Mouse (Mus musculus): ENCODE measurements around the gene Tfap2a. TPM values are rescaled to one million over a fixed set of nuclear protein-coding genes. Genes with fewer than 3 reads are reported as not detected.

Gene Tfap2a
- polyA plus RNA-seq, 1 experiment from 2014 or later: 9.5 TPM

DNA sequence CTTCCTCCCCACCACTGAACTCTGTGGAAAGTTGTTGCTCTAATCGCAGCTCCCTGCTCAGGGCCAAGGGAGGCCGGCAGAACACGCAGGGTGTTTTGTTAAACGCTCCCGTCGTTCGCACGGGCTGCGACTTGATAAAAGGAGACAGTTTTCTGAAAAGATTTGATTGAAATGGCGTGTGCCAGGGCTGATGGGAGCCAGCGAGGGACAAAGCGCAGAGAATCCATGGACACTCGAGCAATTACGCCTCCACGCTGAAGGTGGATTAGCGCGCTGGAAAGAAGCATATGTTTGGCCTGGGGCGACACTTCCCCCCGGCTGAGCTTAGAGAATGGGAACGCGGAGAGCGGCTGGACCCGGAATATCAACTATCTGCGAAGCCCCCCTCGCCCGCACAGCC, 29.3 kb downstream of the Tfap2a start:
- Histone ChIP-seq H3K4me1 (peaks cover 30% of the 10 kb centered on the region), H3K9ac (no peak overlapping the region), H3K36me3 (no peaks in the 10 kb centered on the region), H3K4me3 (peak overlapping the region; percentile 20), H3K4me2 (replicated peaks) (peak overlapping the region; percentile 58), H3K27ac (no peak overlapping the region), H3K9me3 (no peaks in the 10 kb centered on the region), H3K27me3 (peaks cover 96% of the 10 kb centered on the region)
- no peak for ATAC-seq (ENCODE audit: low FRiP score, low read depth)
- WGBS: under 1% methylated on average over 26 of the region's 26 CpGs

DNA sequence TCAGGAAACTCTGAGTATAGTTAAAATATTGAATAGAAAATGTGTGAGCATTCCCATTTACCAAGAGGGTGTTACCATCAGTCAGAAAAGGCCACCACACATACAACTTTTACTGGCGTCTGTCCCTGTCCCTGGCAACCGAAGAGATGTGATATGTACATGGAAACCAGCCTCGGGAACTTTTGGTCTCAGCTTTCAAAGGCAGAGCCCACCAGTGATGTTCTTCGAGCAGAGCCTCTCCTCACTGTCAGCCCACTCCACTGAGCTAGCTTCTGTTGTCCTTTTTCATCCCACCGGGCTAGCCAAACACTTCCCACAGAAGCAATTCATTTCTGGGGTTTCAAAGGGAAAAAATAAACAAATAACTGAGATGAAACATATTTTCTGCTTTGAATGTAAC, 29.9 kb downstream of the Tfap2a start:
- no peaks in the 10 kb centered on the region for H3K9me3 ChIP-seq
- peaks cover 96% of the 10 kb centered on the region for H3K27me3 ChIP-seq
- H3K36me3 ChIP-seq: no peaks in the 10 kb centered on the region
- H3K9ac ChIP-seq: no peak overlapping the region
- WGBS: 5% methylated on average over 5 of the region's 5 CpGs
- no peak overlapping the region for H3K27ac ChIP-seq
- H3K4me2 ChIP-seq (replicated peaks): no peak overlapping the region
- H3K4me3 ChIP-seq: no peak overlapping the region
- peaks cover 35% of the 10 kb centered on the region for H3K4me1 ChIP-seq
- no peak for ATAC-seq (ENCODE audit: low FRiP score, low read depth)

DNA sequence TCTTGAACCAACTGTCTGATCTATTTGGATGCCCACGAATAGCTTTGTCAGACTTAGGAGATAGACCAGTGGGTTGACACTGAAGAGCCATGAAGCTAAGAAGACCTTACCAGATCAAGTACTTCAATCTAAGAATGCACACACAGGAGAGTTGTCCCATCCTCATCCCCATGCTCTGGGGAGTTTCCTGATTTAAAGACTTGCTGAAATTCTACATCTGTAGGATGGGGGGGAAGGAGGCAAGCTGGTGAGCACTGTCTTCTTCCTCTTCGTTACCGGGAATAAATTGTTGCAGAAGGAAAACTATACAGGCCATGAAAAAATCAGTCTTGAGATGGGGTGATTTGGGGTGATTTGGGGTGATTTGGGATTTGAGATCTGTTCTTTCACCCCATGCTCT, 30.5 kb downstream of the Tfap2a start:
- no peak for ATAC-seq (ENCODE audit: low FRiP score, low read depth)
- Histone ChIP-seq H3K27ac (no peak overlapping the region), H3K36me3 (no peaks in the 10 kb centered on the region), H3K9ac (no peak overlapping the region), H3K4me3 (no peak overlapping the region), H3K4me1 (peaks cover 40% of the 10 kb centered on the region), H3K9me3 (no peaks in the 10 kb centered on the region), H3K4me2 (replicated peaks) (no peak overlapping the region), H3K27me3 (peaks cover 99% of the 10 kb centered on the region)
- WGBS: 14% methylated on average over 3 of the region's 3 CpGs

DNA sequence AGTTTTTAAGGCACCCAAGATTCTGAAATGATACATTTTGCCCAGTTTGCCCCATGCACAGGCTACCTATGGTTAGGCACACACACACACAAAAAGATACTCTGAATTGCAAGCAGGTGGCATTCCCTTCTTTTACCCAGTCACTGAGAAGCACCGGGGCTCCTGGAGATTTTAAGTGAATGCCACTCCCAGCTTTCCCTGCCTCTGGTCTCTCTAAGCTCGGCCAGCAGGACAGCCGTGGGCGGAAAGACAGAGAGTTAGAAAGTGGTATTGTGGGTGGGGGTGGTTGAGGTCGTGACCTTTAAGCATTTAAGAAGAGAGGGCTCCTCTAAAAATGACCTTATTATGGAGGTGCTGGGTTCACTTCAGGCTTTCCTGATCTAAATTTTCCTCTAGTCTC, 31.6 kb downstream of the Tfap2a start:
- Histone ChIP-seq H3K27ac (no peak overlapping the region), H3K36me3 (no peaks in the 10 kb centered on the region), H3K9me3 (no peaks in the 10 kb centered on the region), H3K27me3 (peaks cover 99% of the 10 kb centered on the region), H3K4me2 (replicated peaks) (no peak overlapping the region), H3K4me1 (peaks cover 44% of the 10 kb centered on the region), H3K9ac (no peak overlapping the region), H3K4me3 (no peak overlapping the region)
- no peak for ATAC-seq (ENCODE audit: low FRiP score, low read depth)
- WGBS: 17% methylated on average over 5 of the region's 5 CpGs

DNA sequence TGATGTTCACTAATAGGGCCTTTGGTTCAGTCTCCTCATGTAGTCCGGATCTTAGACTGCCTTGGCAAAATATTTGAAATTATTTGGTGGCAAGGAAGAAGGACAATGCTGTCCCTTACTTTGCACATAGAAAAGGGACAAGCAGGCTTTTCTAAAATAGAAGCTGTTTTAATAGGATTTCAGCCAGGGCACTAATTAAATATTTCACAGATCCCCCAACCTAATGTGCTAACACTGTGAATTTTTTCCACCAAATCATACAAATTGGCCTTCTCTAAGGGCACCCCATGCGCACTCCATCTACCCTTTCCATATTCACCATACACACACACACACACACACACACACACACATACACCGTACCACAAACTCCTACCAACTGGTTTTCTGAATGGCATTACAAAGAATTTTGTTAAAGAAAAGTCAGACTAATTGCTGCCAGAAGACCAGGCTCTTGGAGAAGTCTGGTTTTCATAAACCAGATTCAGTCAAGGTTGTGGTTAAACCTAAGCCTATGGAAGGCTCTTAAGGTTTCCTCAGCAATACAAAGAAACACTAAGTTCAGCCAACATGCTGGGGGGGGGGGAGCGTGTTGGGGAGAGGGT, 32.3 kb downstream of the Tfap2a start:
- no peak for ATAC-seq (ENCODE audit: low FRiP score, low read depth)
- 0 out of 2 replicates have a peak overlapping the region, but pooled peaks have one; percentile 62 for H3K4me2 ChIP-seq (replicated peaks)
- H3K4me1 ChIP-seq: peaks cover 50% of the 10 kb centered on the region
- no peaks in the 10 kb centered on the region for H3K36me3 ChIP-seq
- no peak overlapping the region for H3K9ac ChIP-seq
- WGBS: 9% methylated on average over 4 of the region's 4 CpGs
- no peak overlapping the region for H3K4me3 ChIP-seq
- no peaks in the 10 kb centered on the region for H3K9me3 ChIP-seq
- H3K27me3 ChIP-seq: peaks cover 99% of the 10 kb centered on the region
- H3K27ac ChIP-seq: 0 out of 2 replicates have a peak overlapping the region, but pooled peaks have one; percentile 15

DNA sequence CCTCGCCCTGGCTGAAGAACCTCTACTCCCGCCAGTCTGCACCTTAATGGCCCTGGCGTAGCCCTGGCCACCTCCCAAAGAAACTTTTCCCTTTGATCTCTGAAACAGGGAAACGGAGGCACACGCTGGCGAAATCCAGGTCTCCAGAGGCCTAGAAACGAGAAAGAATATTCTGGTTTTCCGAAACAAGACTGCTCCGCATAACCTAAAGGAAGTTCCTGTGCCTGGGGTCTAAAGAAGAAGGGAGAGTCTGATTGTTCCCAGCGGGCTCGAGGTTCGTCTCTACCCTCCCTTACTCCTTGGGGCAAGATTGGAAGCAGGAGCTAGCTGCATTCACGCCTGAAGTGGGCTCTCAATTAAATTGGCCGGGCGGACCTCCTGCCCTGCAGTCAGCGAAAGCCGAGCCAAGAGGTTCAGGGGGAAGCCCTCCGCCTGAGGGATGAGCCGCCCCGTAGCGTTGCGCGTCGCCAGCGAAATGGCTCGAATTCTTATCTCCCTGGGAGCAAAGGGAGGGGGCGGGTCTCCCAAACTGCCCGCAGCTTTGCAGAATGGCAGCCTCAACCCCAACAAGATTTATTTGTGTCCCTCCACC, 33.2 kb downstream of the Tfap2a start:
- peaks cover 53% of the 10 kb centered on the region for H3K4me1 ChIP-seq

DNA sequence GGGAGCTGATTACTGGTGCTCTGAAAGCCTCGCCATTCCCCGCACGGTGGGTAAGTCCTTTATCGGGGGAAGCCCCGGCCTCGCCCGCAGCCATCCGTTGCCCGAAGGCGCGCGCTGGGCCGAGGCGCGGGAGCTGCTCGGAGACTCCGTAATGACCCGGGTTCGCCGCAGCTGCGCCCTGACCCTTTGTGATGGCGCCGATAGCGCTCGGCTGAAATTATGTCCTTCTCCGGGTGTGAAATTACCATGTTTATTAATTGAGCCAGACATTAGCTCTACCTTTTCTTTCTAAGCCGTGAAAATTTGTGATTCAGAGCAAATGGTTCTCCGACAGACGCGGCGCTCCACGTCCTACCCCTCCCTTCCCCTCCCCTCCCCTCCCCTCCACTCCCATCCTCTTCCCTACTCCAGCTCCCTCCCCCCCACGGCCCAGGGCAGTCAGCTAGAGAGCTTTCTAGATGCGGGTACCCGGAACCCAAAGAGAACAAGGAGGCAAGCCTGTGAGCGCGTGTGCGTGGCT, 34.1 kb downstream of the Tfap2a start:
- under 1% methylated on average over 38 of the region's 38 CpGs for WGBS
- Histone ChIP-seq H3K9me3 (no peaks in the 10 kb centered on the region), H3K36me3 (no peaks in the 10 kb centered on the region), H3K27me3 (peaks cover 96% of the 10 kb centered on the region), H3K27ac (no peak overlapping the region), H3K4me3 (peak overlapping the region; percentile 37), H3K4me1 (peaks cover 45% of the 10 kb centered on the region), H3K4me2 (replicated peaks) (peak overlapping the region; percentile 62), H3K9ac (peak overlapping the region; percentile 19; the same call in 1 of the 2 replicates)
- ATAC-seq (ENCODE audit: low FRiP score, low read depth): no peak

More for the DNA sequence above, 33.2 kb downstream of the Tfap2a start:
- 0 out of 2 replicates have a peak overlapping the region, but pooled peaks have one; percentile 25 for H3K9ac ChIP-seq
- H3K4me3 ChIP-seq: peak overlapping the region; percentile 37
- no peaks in the 10 kb centered on the region for H3K36me3 ChIP-seq
- no peaks in the 10 kb centered on the region for H3K9me3 ChIP-seq
- no peak overlapping the region for H3K27ac ChIP-seq
- ATAC-seq (ENCODE audit: low FRiP score, low read depth): no peak
- under 1% methylated on average over 28 of the region's 28 CpGs for WGBS
- H3K4me2 ChIP-seq (replicated peaks): peak overlapping the region; percentile 62
- H3K27me3 ChIP-seq: peaks cover 99% of the 10 kb centered on the region

DNA sequence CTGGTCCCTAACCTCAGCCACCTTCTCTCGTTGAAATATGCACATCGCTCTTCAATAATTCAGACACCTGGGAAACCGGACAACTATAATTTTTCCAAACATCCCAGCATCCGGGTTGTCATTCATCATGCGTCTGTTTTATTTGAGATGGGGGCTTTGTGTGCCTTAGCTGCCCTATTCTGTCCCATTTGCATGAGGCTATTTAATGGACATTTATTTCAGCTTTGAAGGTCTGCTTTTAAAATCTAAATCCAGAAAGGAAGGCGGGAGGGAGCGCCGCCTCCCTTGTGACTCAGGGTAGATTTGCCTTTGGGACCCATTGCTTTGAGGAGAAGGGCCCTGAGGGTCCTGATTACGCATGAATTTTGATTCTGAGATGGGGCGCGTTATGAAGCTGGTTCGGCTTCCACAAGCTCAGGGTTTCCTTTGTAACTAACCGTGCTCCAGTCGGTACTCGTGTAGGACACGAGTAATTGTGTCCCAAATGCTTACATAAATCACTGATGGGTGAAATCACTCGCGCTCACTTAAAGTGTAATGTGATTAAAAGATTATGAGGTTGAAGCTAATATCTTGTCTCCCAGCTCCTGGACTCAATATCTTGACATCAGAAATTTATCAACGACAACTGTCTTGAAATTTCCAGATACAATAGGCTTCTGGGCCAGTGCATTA, 34.9 kb downstream of the Tfap2a start:
- no peak overlapping the region for H3K4me3 ChIP-seq
- no peaks in the 10 kb centered on the region for H3K36me3 ChIP-seq
- no peak for ATAC-seq (ENCODE audit: low FRiP score, low read depth)
- peaks cover 43% of the 10 kb centered on the region for H3K4me1 ChIP-seq
- no peak overlapping the region for H3K9ac ChIP-seq
- H3K9me3 ChIP-seq: no peaks in the 10 kb centered on the region
- 4% methylated on average over 19 of the region's 19 CpGs for WGBS
- H3K4me2 ChIP-seq (replicated peaks): peak overlapping the region; percentile 62; the same call in 1 of the 2 replicates
- peaks cover 90% of the 10 kb centered on the region for H3K27me3 ChIP-seq
- H3K27ac ChIP-seq: no peak overlapping the region

DNA sequence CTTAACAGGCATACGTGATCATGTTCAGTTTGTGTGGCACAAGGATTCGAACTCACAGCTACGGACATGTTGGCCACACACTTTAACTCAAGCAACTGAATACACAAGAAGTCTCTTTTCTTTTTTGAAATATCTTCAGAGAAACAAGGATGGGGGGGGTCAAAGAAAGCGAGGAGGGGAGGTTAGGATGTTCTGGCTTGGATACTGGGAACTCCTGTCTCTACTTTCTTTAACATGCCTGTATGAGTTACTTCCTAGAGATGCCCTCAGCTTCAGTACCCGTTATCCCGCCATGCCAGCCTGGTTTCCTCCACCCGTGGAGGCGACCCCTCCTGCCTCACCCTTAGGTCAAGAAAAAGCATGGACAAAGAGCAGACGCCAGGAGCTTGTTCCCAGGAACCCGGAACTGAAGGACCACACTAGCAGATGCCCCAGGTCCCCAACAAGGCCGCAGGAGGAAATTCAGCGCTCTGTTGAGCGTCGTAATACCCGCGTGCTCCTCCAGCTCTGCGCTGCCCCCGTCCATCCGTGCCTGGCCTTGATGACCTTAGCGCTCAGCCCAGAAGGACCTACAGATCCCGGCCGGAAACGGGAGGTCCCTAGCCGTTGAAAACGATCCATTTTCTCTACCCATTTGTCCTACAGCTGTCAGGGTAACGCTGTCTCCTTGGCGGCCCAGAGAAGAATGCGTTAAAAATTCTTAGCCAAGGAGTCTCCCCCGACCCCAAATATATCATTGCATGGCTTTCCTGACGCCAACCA, 35.6 kb downstream of the Tfap2a start:
- no peaks in the 10 kb centered on the region for H3K36me3 ChIP-seq
- no peak overlapping the region for H3K4me2 ChIP-seq (replicated peaks)
- H3K4me1 ChIP-seq: peaks cover 43% of the 10 kb centered on the region

DNA sequence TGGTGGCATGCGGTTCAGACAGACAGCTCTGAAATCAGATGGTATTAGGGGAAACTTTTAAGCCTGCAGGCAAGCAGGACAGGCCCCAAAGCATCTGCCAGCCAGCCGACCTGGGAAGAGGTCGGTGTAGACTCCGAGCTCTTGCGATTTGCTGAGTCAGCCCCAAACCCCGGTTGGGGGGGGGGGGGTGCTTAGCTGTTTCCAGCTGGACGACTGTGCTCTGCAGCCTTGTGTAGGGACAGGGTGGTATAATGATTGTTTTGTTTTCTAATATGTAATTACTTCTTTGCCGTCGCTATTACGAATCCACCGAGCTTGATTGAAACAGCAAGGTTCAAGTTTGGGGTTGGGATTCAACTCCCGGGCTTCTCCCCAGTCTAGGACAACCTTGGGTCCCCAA, 36.5 kb downstream of the Tfap2a start:
- H3K27me3 ChIP-seq: peaks cover 85% of the 10 kb centered on the region
- H3K27ac ChIP-seq: no peak overlapping the region
- H3K4me2 ChIP-seq (replicated peaks): no peak overlapping the region
- no peaks in the 10 kb centered on the region for H3K36me3 ChIP-seq
- H3K9ac ChIP-seq: no peak overlapping the region
- H3K4me1 ChIP-seq: peaks cover 43% of the 10 kb centered on the region
- WGBS: 4% methylated on average over 12 of the region's 12 CpGs
- no peaks in the 10 kb centered on the region for H3K9me3 ChIP-seq
- ATAC-seq (ENCODE audit: low FRiP score, low read depth): no peak
- no peak overlapping the region for H3K4me3 ChIP-seq

More for the DNA sequence above, 35.6 kb downstream of the Tfap2a start:
- Histone ChIP-seq H3K27me3 (peaks cover 90% of the 10 kb centered on the region), H3K9ac (no peak overlapping the region), H3K27ac (no peak overlapping the region), H3K9me3 (no peaks in the 10 kb centered on the region), H3K4me3 (no peak overlapping the region)
- 9% methylated on average over 30 of the region's 30 CpGs for WGBS
- no peak for ATAC-seq (ENCODE audit: low FRiP score, low read depth)

DNA sequence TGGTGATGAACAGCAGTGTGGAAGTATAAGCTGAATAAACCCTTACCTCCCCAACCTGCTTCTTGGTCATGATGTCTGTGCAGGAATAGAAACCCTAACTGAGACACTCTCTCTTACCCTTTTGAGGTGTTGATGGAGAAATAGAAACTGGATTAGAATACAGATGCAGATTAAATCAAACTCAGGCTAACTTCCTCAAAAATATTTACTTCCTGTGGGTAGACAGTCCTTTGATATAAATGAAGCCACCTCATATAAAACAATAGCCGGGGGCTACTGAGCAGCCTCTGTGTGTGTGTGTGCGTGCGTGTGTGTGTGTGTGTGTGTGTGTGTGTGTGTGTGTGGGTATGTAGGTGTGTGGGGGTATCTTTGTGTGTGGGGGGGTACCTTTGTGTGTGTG, 52.4 kb downstream of the Tfap2a start:
- 83% methylated on average over 3 of the region's 3 CpGs for WGBS
- Histone ChIP-seq H3K4me3 (no peak overlapping the region), H3K9ac (no peak overlapping the region), H3K9me3 (no peaks in the 10 kb centered on the region), H3K4me1 (no peaks in the 10 kb centered on the region), H3K36me3 (no peaks in the 10 kb centered on the region), H3K27me3 (no peaks in the 10 kb centered on the region), H3K27ac (no peak overlapping the region), H3K4me2 (replicated peaks) (no peak overlapping the region)
- ATAC-seq (ENCODE audit: low FRiP score, low read depth): no peak

DNA sequence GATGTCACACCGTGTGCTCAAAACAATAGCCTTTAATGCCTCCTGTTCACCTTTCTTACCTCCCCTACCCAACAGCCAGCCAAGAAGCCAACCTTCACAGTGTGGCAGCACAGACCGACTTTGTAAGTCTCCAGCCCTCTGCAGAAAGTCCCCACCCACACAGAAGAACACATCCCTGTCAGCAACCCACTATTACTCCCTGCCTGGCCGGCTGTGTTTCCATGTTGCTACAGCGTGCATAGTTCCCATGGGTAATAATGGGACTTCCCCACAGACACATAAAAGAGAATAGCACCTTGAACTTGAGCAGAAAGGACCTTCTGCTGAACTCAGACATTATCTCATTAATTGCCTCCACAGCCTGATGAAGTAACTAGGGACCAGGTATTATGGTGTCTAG, 61.4 kb downstream of the Tfap2a start:
- no peak for ATAC-seq (ENCODE audit: low FRiP score, low read depth)
- no peak overlapping the region for H3K9ac ChIP-seq
- no peaks in the 10 kb centered on the region for H3K4me1 ChIP-seq
- no peaks in the 10 kb centered on the region for H3K9me3 ChIP-seq
- 41% methylated on average over 4 of the region's 4 CpGs for WGBS
- peaks cover 33% of the 10 kb centered on the region for H3K27me3 ChIP-seq
- no peaks in the 10 kb centered on the region for H3K36me3 ChIP-seq
- no peak overlapping the region for H3K4me3 ChIP-seq
- H3K4me2 ChIP-seq (replicated peaks): no peak overlapping the region
- no peak overlapping the region for H3K27ac ChIP-seq

Data from limb, embryonic 13.5 days (tissue).